Mouse (Mus musculus): ENCODE measurements at regions not wholly inside any gene's neighbourhood (a gene's known extent, or its start where the extent isn't known, plus 50 kb on each side); places are given as distances from the start of the nearest gene placed in this dataset.

GRCm38 (mm10) chr1:186554520-186555010 is 151.2 kb downstream of the Tgfb2 start:
- TF ChIP-seq POLR2A (IDR thresholded peaks at IDR 0.05; ENCODE audit: borderline replicate concordance, low read depth, low read length) (no peak), CTCF (IDR thresholded peaks at IDR 0.05; ENCODE audit: low read depth, low read length) (no peak)
